15 mouse cellular contexts compared by ENCODE assay signal in the genomic region with DNA sequence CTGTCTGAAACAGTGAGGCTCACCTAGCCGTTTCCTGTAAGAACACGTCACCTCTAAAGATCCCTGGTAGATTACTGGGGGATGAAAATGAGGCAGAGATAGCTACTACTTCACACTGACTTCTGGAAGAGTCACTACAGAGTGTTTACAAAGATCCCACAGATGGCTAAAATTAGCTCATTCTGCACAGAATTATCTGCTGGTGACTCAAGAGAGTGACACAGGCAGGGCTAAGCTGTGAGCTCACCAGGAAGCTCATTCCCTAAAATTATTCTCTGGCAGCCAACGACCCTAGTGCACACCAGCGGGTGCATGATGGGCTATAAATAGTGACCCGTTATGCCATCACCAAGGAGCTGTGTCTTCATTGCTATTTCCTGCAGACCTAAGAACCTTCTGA. TPM values are rescaled to one million over a fixed set of nuclear protein-coding genes. Genes with fewer than 3 reads are reported as not detected.
DNase-seq lines count a peak whose midpoint lies in the region; ATAC-seq and TF ChIP-seq lines count a peak whose summit lies in the region.
"Had no signal": no experiment of that assay in that cellular context is flagged by ENCODE, and none has a peak within 500 bp of the region (broad histone marks: within the 10 kb centered on the region; RNA-seq: fewer than 3 reads in every experiment).

No protein-coding gene starts in this region.

- intact Hi-C loops in heart, adult 2 months (cut with DNase I) = loop anchor here (2.0 kb wide), 1 partner anchor 57 kb away; a partner anchor contains a TSS

- H3K36me3 ChIP-seq in heart, adult 2 months (ENCODE audit: control insufficient read depth, insufficient read depth, low read length) = no peaks in the 10 kb centered on the region; the same call in 1 of the 2 replicates
- H3K36me3 ChIP-seq: embryonic facial prominence, embryonic 15.5 days; hindbrain, embryonic 15.5 days; limb, embryonic 15.5 days had no signal

- no peak overlapping the region for H3K4me3 ChIP-seq in heart, adult 2 months
- H3K4me3 ChIP-seq: embryonic facial prominence, embryonic 15.5 days; hindbrain, embryonic 15.5 days; limb, embryonic 15.5 days had no signal

- no peak for TF ChIP-seq CTCF in heart, adult 2 months (IDR thresholded peaks at IDR 0.05)

- no peak for TF ChIP-seq POLR2A in heart, adult 2 months (IDR thresholded peaks at IDR 0.05; ENCODE audit: insufficient read depth, low read depth, low read length)

- H3K9ac ChIP-seq in heart, adult 2 months (ENCODE audit: low read depth, low read length) = no peak overlapping the region
- H3K9ac ChIP-seq: embryonic facial prominence, embryonic 15.5 days; hindbrain, embryonic 15.5 days; limb, embryonic 15.5 days had no signal

- no peaks in the 10 kb centered on the region for H3K27me3 ChIP-seq in heart, adult 2 months (ENCODE audit: control insufficient read depth, insufficient read depth, low read length)
- H3K27me3 ChIP-seq: embryonic facial prominence, embryonic 15.5 days; hindbrain, embryonic 15.5 days; limb, embryonic 15.5 days had no signal

- peaks cover 10% of the 10 kb centered on the region for H3K4me1 ChIP-seq in heart, adult 2 months (ENCODE audit: control insufficient read depth, insufficient read depth, low read length)
- H3K4me1 ChIP-seq: hindbrain, embryonic 15.5 days had no signal

- H3K27ac ChIP-seq in heart, adult 2 months = peak overlapping the region; percentile 61
- H3K27ac ChIP-seq: embryonic facial prominence, embryonic 15.5 days; hindbrain, embryonic 15.5 days; macrophage had no signal

- no peaks in the 10 kb centered on the region for H3K79me2 ChIP-seq in heart, adult 2 months (replicated peaks; ENCODE audit: control insufficient read depth, insufficient read depth, low read length)

- WGBS in heart, adult 2 months = 14% methylated on average over 5 of the region's 5 CpGs

- DNase-seq in left cerebral cortex, adult 9 months (ENCODE audit: low spot score in 2 of 2) = peak; percentile 16 to 29
- DNase-seq in left cerebral cortex, adult 18-20 months (ENCODE audit: low spot score in 2 of 2) = no peak
- peak; percentile 60 for DNase-seq in NIH3T3 (ENCODE audit: low read depth)
- peak; percentile 31 to 62 for DNase-seq in heart, adult 2 months
- peak; percentile 49 for DNase-seq in heart, postnatal 4 days
- no peak for DNase-seq in T-cell, adult 2 months (ENCODE audit: low spot score)
- DNase-seq: cerebellum, postnatal 14 days; gastrocnemius, postnatal 14 days; layer of hippocampus, postnatal 36 days had no signal

- no peak for ATAC-seq in activated CD4-positive, CD25-positive, alpha-beta regulatory T cell, adult 4 months
- no peak for ATAC-seq in megakaryocyte-erythroid progenitor cell, adult 5-6 weeks (replicated peaks; ENCODE audit: low FRiP score, low TSS enrichment, poor library complexity, severe bottlenecking)

- 0 out of 2 replicates have a peak, but pooled peaks have one; percentile 16 for TF ChIP-seq EP300 in heart, adult 2 months (IDR thresholded peaks at IDR 0.05; ENCODE audit: insufficient read depth, low read depth, low read length)

RNA-seq across cellular contexts. Expression of a gene that starts 53.2 kb away (rescaled TPM):
- 10 to 100 TPM; 54.7 to 57.8 TPM for total RNA-seq in left cerebral cortex, adult 18-20 months (2021)
- 1 to 10 TPM; 5.4 to 5.9 TPM for total RNA-seq in heart, adult 2 months (2021)
- 4.5 and 15.8 TPM in 2 replicates for polyA plus RNA-seq in heart, adult 2 months (2012; rRNA removed)
- total RNA-seq in heart, postnatal 4 days (2021) = 10 to 100 TPM; 15.5 to 15.9 TPM
- polyA plus RNA-seq in activated CD4-positive, CD25-positive, alpha-beta regulatory T cell, adult 4 months (2017; shearing (Covaris generic)) = not detected
- total RNA-seq in megakaryocyte-erythroid progenitor cell, adult 5-6 weeks (2014; fragmentation: Nextera tagmentation) = not detected in 2 replicates
- total RNA-seq in megakaryocyte-erythroid progenitor cell, adult 5-6 weeks (2017) = 0.33 and 0.99 TPM in 2 replicates

RNA-seq across cellular contexts. Expression of a gene that starts 55.5 kb away (rescaled TPM):
- 1 to 10 TPM; 5.3 to 8.6 TPM for total RNA-seq in left cerebral cortex, adult 18-20 months (2021)
- total RNA-seq in heart, adult 2 months (2021) = 10 to 100 TPM; 49.9 to 72.1 TPM
- polyA plus RNA-seq in heart, adult 2 months (2012; rRNA removed) = 39.7 and 45.0 TPM in 2 replicates
- 10 to 100 TPM; 50.7 to 73.3 TPM for total RNA-seq in heart, postnatal 4 days (2021)
- polyA plus RNA-seq in activated CD4-positive, CD25-positive, alpha-beta regulatory T cell, adult 4 months (2017; shearing (Covaris generic)) = not detected
- not detected in 2 replicates for total RNA-seq in megakaryocyte-erythroid progenitor cell, adult 5-6 weeks (2014; fragmentation: Nextera tagmentation)
- total RNA-seq in megakaryocyte-erythroid progenitor cell, adult 5-6 weeks (2017) = 1.9 TPM in 1 of 2 replicates, not detected in the other

Comparison
In these comparisons a context has a peak if more than half of its experiments do, and no peak if none do; other contexts are left out.
1. DNase-seq: peak in left cerebral cortex, adult 9 months (2 of 2), NIH3T3 (single experiment), heart, adult 2 months (2 of 2) and heart, postnatal 4 days (single experiment); none in left cerebral cortex, adult 18-20 months (0 of 2) and T-cell, adult 2 months (single experiment).
2. RNA of a gene that starts 55.5 kb away (total RNA-seq): 50.7 to 73.3 TPM in heart, postnatal 4 days and 49.9 to 72.1 TPM in heart, adult 2 months; 5.3 to 8.6 TPM in left cerebral cortex, adult 18-20 months and 1.9 TPM in megakaryocyte-erythroid progenitor cell, adult 5-6 weeks; every median in the first group is over 4 times any median in the second.